Mouse (Mus musculus) heart, adult 8-10 months (tissue): ENCODE measurements around the gene Zfp174. TPM values are rescaled to one million over a fixed set of nuclear protein-coding genes. Genes with fewer than 3 reads are reported as not detected.

ENCODE experiments used
- DNase-seq: peaks from one replicate; pipeline ENCODE4 v3.0.0; 2022; ENCODE audit warnings: low spot score
- total RNA-seq, 4 experiments: library from RNA; stranded (reverse); gene quantifications; 2 replicates each; pipeline ENCODE4 v1.2.4; 2022

The Zfp174 gene
- total RNA-seq, 4 experiments from 2014 or later: 1.4 to 1.9 (median 1.7) TPM

DNA sequence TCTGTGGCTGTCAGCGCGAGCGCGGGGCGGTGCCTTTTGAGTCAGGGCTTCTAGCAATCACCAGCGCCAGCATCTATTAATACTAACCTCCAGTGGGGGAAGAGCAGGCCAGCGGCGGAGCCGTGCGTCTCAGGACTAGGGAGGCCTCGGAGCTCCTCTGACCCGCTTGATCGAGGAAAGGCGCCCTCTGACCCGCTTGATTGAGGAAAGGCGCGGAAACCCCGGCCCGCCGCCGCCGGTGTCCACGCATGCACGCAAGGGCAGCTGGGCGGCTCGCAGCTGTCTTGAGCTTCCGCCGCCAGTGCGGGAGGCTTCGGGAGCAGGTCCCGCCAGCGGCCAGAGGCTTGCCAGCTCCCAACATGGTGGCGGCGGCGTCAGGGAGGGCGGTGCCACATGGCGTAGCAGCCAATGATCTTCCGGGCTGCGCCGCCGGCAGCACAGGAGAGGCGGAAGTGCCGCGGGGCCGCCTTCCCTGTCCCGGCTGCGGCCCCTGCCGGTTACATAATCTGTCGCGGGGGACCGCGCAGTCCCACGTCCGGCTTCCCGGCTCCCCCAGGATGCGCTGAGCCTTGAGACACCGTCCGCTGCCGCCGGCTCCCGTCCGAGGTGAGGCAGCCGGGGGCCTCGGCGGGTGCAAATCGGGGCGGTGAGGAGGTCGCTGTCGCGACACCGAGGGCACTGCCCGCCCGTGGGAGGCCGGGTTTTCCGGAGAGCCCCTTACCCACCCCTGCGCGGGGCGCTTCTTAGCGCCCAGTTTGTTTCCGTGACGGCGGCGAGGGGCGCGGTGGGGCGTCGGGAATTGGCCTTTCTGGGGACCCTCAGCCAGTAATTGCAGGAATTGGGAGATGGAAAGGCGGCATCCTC is 37.4 kb downstream of the Zfp174 start, which contains the start of the genes Zfp597 and Gm20695:
TSS of gene Zfp597 (minus strand) at position 361 of the 864 bp plus-strand sequence.
TSS of gene Gm20695 (plus strand) at position 448 of the 864 bp plus-strand sequence.
- peak; percentile 90 for DNase-seq

DNA sequence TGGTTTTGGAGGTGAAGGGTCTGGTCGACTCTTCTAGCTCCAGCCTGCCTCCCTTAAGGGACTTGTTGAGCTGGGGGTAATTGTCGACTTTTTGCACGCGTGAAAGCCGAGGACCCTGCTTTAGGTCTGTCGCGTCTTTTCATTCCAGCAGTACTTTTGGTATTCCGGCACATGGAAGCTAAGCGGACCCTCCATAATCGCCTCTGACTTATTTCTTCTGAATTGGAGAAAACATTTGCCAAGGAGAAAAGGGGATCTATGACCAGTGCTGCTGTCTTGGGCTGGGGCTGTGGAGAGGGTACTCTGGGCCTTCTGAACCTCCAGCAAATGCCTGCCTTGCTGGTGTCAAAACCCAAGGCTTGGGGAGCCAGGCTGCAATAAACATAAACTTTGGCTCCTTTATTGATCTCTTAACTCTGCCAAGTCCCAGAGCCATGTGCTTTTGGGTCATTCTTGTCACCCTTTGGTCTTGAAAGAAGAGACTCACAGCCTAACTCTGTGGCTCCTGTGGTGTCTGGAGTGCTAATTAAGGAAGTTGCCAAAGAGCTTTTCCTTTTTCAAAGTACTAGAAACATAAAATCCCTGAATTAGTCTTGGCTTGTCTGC is 38.1 kb downstream of the Zfp174 start:
- DNase-seq: no peak

DNA sequence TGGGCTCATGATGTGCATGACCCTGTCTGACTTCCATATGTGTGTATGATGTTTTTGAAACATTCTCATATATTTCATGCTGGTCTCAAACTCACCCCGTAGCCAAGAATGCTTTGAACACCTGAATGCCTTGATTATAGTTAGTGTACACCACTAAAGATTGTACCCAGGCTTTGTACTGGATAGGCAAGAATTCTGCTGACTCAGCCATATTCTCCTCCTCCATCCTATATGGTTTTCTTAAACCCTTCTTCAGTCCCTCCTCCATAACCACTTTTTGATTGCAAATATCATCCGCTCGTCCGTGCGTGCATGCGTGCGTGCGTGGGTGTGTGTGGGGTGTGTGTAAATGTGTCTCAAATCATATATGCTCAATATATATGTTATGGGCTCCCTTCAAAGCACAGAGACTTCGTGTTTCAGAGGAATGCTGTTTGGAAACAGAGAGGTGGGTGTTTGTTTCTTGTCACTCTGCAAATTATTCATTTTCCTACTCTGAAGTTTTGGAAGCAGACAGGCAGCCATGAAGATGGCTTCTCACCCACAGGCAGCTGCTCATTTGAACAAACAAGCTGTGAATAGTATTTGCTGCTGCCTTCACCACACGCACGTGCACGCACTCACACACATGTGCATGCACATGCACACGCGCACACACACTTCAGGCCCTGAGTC is 44.7 kb downstream of the Zfp174 start:
- DNase-seq: no peak

DNA sequence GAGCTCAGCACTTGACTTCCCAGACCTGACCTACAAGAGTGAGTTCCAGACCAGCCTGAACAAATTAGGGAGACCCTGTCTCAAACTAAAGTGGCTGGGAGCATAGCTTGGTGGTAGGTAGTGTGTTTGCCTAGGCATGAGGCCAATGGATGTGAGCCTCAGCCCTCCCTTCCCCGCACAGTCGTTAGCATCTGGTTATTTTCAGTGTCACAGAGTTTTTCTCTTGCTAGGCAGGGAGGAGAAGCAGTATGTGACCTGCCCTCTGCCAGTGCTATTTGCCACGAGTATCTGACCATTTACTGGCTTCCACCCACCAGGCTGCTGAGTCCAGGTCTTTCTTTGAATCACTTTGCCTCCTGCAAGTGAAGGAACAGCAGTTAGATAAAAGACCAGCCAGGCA is 46.7 kb downstream of the Zfp174 start:
- no peak for DNase-seq

DNA sequence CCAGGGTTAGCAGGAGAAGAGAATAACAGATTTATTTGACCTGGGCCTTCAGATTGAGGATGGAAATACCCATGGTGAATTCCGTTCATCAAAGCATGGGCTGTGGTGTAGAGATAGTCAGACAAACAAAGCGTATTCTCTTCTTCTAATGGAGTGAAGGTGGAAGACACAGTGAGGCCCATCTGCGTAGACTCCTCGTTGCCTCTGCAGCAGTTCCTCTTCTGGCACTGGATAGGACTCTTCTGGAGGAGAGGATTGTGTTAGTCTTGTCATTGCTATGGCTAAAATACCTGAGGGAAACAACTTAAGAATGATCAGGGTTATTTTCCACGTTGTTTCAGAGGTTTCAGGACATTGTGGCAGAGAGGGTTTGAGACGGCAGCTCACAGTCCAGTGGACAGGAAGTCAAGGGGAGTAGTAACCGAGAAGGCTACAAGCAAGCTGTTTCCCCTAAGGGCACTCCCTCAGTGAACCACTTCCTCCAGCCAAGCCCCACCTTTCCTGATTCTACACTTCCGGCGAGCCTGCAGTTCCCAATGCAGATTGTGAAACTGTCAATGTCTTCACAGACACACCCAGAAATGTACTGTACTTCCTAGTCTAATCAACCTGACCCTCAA is 48.2 kb downstream of the Zfp174 start:
- peak; percentile 76 for DNase-seq

DNA sequence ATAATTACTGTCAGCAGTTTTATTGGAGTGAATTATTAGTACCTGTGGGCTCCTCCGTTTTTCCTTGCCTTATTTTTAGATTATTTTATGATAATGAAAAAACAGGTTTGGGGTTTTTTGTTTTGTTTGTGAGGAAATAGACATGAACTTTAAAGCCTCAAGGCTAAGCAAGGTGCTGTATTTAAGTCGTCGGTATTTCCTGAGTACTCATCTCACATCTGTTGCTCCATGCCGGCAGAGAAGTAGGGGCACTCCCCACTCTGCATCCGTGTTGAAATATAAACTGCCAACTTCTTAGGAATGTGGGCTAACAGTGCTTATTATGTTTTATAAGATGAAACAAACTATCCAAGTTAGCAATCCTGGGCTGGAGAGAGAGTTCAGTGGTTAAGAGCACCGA is 49.0 kb downstream of the Zfp174 start:
- no peak for DNase-seq

DNA sequence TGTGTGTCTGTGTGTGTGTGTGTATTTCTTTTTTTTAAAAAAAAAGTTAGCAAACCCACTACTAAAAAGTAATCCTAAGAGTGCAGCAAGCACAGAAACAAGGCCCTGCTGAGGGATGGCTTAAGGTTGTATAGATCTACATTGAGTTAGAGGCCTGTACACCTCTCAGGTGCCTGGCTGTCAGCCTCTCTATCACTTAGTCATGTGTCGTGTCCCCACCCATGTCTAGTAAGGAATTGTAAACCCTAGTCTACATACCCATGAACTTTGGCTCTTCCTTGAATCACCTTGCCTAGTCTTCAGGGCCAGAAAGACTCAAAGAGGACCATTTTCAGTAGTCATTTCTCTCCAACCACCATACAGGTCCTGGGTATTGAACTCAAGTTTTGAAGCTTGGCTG is 49.5 kb downstream of the Zfp174 start:
- no peak for DNase-seq

DNA sequence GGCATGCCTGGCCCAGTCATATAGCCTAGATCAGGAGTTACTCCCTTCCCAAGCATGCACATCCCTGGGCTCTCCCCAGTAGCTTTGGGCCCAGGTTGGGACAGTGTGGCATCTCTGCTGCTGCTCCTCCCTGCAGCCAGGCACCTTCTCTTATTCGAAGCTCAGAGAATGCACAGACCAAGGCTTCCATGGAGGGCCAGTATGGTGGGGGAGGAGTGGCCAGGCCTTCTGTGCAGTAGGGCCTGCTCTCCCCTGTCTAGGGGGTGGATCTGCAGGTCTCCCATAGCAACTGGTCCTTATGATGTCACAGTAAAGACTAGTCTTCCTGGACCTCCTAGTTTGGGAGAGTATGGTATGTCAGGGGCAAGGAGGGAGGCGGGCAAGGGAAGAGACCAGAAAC is 60.4 kb downstream of the Zfp174 start:
- no peak for DNase-seq

Other genes starting within 250 kb of the Zfp174 start
- not detected for gene Mefv, start 129.2 kb upstream of the Zfp174 start, total RNA-seq
- gene Zfp263, start 103.2 kb upstream of the Zfp174 start, total RNA-seq: 1 to 10 TPM; 6.9 to 8.4 (median 7.6) TPM
- not detected for gene Olfr15, start 16.4 kb upstream of the Zfp174 start, total RNA-seq
- 10 to 100 TPM; 44.4 to 58.4 (median 51.3) TPM for gene Naa60, start 25.1 kb downstream of the Zfp174 start, total RNA-seq
- 10 to 100 TPM; 10.9 to 13.9 (median 12.3) TPM for gene Zfp597, start 37.3 kb downstream of the Zfp174 start, total RNA-seq
- gene Gm20695, start 37.4 kb downstream of the Zfp174 start, total RNA-seq: 1 to 10 TPM in 1 of 4 experiments, under 1 TPM in 1, not detected in 2; 0.87 to 1.0 TPM
- gene 1700037C18Rik, start 61.4 kb downstream of the Zfp174 start, total RNA-seq: 1 to 10 TPM; 4.0 to 5.7 (median 4.3) TPM
- gene Cluap1, start 61.5 kb downstream of the Zfp174 start, total RNA-seq: 10 to 100 TPM in 2 of 4 experiments, 1 to 10 TPM in 2; 8.5 to 13.1 (median 10.5) TPM
- gene Nlrc3, start 129.4 kb downstream of the Zfp174 start, total RNA-seq: 1 to 10 TPM; 1.2 to 2.0 (median 1.5) TPM
- gene Slx4, start 156.5 kb downstream of the Zfp174 start, total RNA-seq: 1 to 10 TPM; 6.0 to 9.2 (median 8.3) TPM
- not detected for gene Dnase1, start 189.7 kb downstream of the Zfp174 start, total RNA-seq
- gene Trap1, start 230.6 kb downstream of the Zfp174 start, total RNA-seq: 100 to 1,000 TPM; 131 to 156 (median 146) TPM